Mouse (Mus musculus) cerebellum, postnatal 25 days (tissue): ENCODE results near the gene Ybey.

Experiments used
- DNase-seq, 2 experiments: peaks; one replicate each; pipeline ENCODE4 v3.0.0; 2021; ENCODE audit warnings: mixed read lengths in 2 of 2

Gene Ybey

DNA sequence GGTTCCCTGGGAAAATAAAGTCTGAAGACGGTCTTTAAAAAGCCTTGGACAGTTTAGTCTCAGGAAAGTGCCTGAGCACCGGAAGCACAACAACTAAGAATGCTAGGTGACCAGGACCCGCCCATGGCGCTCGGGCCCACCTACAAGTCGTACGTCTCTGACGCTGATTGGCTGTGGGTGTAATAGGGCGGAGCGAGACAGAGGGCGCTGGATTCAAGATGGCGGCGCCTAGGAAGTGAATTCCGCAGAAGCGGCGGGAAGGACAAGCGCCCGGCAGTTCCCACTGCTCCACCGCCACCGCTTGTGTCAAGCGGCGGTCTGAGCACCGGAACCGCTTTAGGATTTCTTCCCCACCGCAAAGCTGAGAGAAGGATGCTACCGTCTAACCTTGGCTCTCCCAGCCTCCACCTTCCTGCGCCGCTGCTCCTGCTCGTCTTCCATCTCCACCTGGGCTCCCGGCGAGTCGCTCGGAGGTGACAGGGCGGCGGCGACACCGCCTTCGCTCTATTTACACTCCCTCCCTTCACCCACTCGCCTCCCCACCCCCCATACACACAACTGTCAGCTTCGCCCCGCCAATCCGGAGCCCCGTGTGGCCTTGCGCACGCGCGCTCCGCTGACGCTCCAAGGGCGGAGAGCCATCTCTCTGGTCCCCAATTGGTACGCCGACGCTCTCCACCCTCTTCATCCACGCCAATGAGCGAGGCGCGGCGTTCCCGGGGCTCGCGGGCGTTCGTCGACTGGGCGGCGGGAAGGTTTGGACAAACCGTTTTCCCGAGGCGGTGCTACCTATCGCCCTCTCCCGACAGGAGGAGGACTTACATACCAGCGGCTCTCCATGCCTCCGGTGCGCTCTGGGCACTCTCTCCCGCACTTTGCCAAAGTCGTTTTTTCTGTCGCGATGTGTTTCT, 26.5 kb downstream of the Ybey start, which contains the start of gene Pcnt:
Pcnt (minus strand) TSS at position 609 of the 911 bp plus-strand sequence.
- peak; percentile 97 to 98 for DNase-seq

DNA sequence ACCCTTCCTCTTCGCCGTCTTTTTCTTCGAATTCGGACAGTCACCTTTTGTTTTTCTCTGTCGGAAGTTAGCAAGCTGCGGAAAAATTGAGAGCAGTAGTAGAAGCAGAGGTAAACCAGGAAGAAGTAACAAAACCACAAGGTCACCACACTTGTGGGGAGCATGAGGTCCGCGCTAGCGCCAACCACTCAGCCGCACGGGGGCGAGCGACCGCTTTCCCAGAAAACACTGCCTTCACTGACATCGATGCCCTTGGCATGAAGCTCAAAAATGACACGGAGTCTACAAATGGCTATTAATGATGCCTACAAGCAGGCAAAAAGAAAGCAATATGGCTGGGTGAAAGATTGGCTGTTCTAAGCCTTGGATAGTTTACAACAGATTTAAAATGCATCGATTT, 28.6 kb downstream of the Ybey start, which contains the start of gene AC141477.1:
AC141477.1 (minus strand) TSS at position 164 of the 400 bp plus-strand sequence.
- no peak for DNase-seq

DNA sequence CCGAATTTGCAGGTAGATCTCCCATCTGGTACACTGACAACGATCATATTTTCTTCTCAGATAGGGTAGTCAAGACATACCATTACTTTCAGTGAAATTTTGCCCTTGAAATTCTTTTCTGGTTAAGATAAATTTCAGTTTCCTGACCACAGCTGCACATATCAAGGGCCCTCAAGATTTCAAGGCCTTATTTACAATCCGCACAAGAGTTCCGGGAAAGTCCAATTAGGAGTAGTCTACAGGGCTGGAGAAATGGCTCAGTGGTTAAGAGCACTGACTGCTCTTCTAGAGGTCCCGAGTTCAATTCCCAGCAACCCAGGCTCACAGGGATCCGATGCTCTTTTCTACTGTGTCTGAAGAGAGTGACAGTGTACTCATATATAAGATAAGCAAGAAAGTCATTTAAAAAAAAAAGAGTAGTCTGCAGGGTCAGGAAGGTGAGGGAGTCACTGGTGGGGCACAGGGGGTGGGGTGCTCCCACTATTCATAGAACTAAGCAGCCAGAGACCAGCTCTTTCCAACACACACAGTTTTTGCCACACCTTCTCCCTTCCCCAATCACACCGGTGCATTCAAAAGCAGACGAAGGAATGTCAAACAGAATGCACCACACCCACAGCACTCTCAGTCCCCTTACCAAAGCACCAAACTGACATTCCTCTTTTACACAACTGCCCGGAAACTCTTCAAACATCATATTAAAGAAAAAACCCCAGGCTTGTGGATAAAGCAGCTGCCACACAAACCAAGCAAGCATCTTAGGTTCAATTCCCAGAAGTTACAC, 29.6 kb downstream of the Ybey start:
- no peak for DNase-seq

DNA sequence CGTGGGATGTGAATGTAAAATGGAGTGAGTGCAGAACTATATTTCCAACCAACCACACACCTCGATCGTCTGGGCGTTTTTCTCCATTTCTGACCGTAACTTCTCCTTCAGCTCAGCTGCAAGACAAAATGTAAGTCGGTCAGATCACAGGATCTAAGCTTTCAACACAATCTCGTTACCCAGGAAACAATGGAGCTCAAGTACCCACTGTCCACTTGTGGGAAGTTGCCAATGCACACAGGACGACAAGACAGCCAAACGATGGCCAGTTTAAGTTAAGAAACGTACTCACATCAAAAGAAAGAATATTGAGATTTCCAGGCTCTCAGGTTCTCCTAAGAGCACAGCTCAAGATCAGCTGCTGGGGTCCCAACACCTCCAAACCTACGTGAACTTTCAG, 35.0 kb downstream of the Ybey start:
- no peak for DNase-seq

DNA sequence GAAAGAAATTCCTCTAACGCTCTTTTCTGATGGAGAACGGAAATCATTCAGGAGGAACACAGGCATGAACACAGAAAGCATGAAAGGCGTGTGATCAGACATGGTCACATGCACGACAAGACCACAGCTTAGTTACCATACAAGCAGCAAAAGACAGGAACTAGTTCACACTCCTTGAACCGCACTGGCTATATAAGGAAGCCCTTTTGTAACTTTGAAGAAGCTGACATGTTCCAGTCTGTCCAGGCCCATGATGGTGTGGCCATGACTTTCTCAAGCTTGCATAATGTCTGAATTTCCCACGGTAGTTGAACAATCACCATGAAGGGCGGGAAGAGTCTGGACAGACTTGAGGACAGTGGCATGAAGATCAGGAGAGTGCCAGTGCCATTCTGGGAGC, 43.2 kb downstream of the Ybey start:
- DNase-seq = no peak

DNA sequence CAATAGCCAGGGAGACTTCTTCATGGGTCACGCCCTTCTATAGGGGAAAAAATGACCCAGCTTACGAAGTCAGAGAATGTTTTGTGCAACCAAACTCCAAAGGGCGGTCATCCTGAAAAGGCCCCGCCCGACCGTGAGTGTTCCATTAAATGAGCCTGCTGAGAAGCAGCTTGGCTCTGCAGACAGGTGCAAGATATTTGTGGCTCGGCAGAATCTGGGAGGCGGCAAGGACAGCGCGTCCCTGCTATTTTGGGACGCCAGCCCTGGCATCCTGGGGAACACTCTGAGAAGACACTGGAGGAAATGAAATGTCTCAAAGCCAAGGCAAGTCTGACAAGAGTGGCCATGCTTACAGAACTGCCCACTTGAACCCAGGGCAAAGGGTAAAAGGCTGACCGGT, 52.1 kb downstream of the Ybey start:
- DNase-seq = peak; percentile 67 to 69
